Mouse (Mus musculus): ENCODE measurements around the gene Rev1.
A peak's percentile ranks its signal among the peaks of the same experiment; 100 is the strongest.

The Rev1 gene

GRCm38 (mm10) chr1:38129501-38130267, at the start of gene Rev1:
TSS of gene Rev1 (minus strand) at chr1:38129801.
- DNase-seq (ENCODE audit: low read depth, low spot score) = peak; percentile 93

DNA sequence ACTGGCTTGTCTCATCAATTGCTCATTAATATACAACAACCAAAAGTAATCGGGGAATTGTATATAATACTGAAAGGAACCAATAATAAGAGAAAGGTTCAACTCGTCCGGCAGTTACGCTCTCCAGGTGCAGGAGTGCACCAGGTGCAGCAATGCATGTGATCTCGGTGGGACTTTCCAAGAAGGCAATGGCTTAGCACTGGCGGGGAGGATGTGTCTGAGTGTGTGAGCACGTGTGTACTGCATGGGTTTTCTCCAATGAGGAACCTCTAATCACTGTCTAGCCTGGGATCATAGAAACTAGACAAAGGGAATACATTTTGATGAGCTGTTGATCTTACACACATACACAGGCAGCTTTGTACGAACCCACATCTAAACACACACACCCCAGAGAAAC, 49.3 kb upstream of the Rev1 start:
- DNase-seq (ENCODE audit: low read depth, low spot score) = no peak

- no peak for DNase-seq (ENCODE audit: low read depth, low spot score)
Observed at GRCm38 (mm10) chr1:38176077-38176476, 46.5 kb upstream of the Rev1 start.

GRCm38 (mm10) chr1:38171874-38172273, 42.3 kb upstream of the Rev1 start:
- DNase-seq (ENCODE audit: low read depth, low spot score) = no peak

GRCm38 (mm10) chr1:38165696-38166095, 36.1 kb upstream of the Rev1 start:
- no peak for DNase-seq (ENCODE audit: low read depth, low spot score)

DNA sequence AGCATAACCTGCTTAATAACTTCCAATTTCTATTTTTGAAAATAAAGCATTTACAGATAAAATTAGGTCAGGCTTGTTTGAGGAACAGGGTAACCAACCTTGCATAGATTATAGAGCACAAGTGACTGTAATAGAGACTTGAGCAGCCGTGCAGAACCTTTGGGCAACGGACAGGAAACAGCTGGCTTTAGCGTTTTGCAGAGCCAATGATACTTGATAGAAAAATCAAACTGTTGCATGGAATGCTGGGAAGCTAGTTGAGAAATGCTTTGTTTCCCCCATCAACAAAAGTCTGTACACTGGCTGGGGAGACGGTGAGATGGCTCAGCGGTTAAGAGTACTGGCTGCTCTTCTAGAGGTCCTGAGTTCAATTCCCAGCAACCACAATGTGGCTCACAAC, 20.5 kb upstream of the Rev1 start:
- DNase-seq (ENCODE audit: low read depth, low spot score) = no peak

DNA sequence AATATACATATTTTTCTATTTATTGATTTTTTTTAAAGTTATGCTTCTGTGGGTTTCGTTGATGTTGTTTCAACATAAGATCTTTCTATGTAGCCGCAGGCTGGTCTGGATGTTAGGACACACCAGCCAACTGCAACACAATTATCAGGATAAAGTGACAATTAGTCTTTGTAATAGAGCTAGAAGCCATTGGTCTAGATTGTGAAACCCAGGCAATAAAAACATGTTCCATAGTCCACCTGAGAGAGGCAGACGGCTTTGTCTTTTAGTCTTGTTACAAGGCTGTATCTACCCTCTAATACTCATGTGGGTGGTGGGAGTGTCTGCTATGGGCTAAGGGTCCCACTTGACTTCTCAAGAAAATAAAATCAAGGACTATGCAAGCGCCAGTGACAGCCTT, 16.4 kb upstream of the Rev1 start:
- DNase-seq (ENCODE audit: low read depth, low spot score) = no peak

DNA sequence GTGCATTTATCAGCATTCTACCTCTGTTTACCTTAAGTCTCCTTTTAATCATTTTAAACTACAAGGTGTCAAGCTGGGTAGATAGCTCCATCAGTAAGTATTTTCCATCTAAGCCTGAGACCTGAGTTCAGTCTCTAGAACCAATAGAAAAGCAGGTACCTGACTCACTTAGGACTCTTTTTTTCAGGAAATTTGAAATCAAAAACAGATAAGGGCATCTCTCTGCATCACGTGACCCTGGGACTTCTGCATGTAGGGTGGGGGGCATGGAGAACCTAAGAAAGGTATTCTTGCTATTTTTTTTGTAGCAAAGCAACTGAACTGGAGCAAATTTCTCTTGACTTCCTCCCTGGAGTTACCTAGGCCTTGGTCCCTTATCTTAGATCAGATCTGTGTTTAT, 11.8 kb upstream of the Rev1 start:
- no peak for DNase-seq (ENCODE audit: low read depth, low spot score)

GRCm38 (mm10) chr1:38140911-38141310, 11.3 kb upstream of the Rev1 start:
- DNase-seq (ENCODE audit: low read depth, low spot score) = no peak

GRCm38 (mm10) chr1:38139396-38139795, 9.8 kb upstream of the Rev1 start:
- DNase-seq (ENCODE audit: low read depth, low spot score) = no peak

GRCm38 (mm10) chr1:38132942-38133341, 3.3 kb upstream of the Rev1 start:
- DNase-seq (ENCODE audit: low read depth, low spot score) = no peak

GRCm38 (mm10) chr1:38130715-38131483, 1.3 kb upstream of the Rev1 start:
- no peak for DNase-seq (ENCODE audit: low read depth, low spot score)

- DNase-seq (ENCODE audit: low read depth, low spot score) = peak; percentile 48
Observed at GRCm38 (mm10) chr1:38128919-38129436, 623 bp downstream of the Rev1 start.

DNA sequence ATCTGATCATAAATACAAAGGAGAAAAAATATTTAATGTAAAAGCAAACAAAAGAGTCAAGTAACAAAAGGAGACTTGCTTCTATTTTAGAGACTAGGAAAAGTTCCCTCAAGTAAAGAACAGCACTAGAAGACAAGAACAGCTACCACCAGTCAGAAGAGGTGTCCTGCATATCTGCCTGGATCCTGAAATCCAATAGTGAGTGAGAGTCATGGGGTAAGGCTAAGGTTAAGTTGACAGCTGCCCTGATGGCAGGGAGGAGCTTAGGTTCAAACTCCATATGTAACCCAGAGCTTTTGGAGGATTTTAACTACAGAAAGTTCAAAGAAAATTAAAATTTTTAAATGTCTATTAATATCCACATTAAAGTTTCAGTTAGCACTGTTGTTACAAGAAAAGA, 2.6 kb downstream of the Rev1 start:
- DNase-seq (ENCODE audit: low read depth, low spot score) = no peak

- DNase-seq (ENCODE audit: low read depth, low spot score) = no peak
Observed at GRCm38 (mm10) chr1:38126426-38126825, 3.2 kb downstream of the Rev1 start.

DNA sequence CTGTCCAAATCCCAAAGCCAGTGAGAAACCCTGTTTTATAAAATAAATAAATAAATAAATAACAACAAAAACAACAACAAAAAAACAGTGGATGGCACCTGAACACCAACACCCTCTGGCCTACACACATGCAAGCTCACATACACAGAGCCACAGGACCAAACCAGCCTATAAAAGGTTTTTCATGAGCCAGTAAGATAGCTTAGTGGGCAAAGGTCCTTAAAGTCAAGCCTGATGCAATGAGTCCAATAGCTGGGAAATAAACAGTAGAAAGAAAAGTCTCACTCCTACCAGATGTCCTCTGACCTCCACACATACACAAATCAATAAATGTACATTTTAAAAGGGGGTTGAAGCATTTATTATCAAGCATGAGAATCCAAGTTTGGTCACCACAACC, 5.3 kb downstream of the Rev1 start:
- DNase-seq (ENCODE audit: low read depth, low spot score) = no peak

DNA sequence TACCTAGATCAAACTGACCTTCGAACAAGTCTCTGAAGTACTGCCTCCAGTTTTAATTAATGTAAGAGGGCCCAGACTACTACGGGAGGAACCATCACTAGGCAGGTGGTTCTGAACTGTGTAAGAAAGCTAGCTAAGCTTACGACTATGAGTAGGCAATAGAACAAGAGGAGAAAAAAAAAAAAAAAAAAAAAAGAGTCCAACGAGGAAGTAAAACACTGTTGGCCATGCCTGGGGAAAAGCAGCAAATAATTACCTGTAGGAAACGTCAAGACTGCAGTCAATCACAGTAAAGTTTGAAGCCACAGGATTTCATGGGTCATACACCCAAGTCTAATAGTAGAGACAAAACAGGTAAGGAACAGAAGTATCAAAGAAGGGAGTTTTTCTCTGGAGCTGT, 8.7 kb downstream of the Rev1 start:
- DNase-seq (ENCODE audit: low read depth, low spot score) = no peak

- DNase-seq (ENCODE audit: low read depth, low spot score) = no peak
Observed at GRCm38 (mm10) chr1:38118624-38119023, 11.0 kb downstream of the Rev1 start.

GRCm38 (mm10) chr1:38109786-38110185, 19.8 kb downstream of the Rev1 start:
- no peak for DNase-seq (ENCODE audit: low read depth, low spot score)

DNA sequence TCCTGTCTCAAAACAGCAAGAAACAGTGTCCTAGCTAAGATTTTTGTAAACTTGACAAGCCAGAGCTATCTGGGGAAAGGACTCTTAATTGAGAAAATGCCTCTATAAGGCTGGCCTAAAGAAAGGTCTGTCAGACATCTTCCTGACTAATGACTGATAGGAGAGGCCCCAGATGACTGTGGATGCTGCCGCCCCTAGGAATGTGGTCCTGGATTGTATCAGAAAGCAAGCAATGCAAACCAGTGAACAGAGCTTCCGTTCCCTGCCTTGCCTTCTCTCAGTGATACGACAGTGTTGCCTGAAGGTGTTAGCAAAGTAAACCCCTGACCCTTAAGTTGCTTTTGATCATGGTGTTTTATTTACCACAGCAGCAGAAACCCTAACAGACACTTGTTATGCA, 25.8 kb downstream of the Rev1 start:
- peak; percentile 15 for DNase-seq (ENCODE audit: low read depth, low spot score)

GRCm38 (mm10) chr1:38103214-38103613, 26.4 kb downstream of the Rev1 start:
- DNase-seq (ENCODE audit: low read depth, low spot score) = no peak

GRCm38 (mm10) chr1:38081316-38081715, 48.3 kb downstream of the Rev1 start:
- no peak for DNase-seq (ENCODE audit: low read depth, low spot score)

GRCm38 (mm10) chr1:38071326-38071725, 58.3 kb downstream of the Rev1 start:
- no peak for DNase-seq (ENCODE audit: low read depth, low spot score)
